Mouse (Mus musculus) bone marrow macrophage, adult 2 months (primary cell): ENCODE results near the gene Hcn4.

Experiments
- CTCF ChIP-seq: IDR thresholded peaks from 2 replicates; pipeline ENCODE4 v1.5.1; 2012; ENCODE audit warnings: low read depth, mild to moderate bottlenecking, low read length, moderate library complexity
- POLR2A ChIP-seq: IDR thresholded peaks from 2 replicates; pipeline ENCODE4 v1.6.1; 2012; ENCODE audit warnings: mild to moderate bottlenecking, low read depth, low read length, borderline replicate concordance

GRCm38 (mm10) chr9:58832939-58833338, 9.7 kb downstream of the Hcn4 start:
- TF ChIP-seq CTCF (no peak), POLR2A (no peak)
